In genomic region chr16:35981363-35981821, GRCm38 (mm10) we compare ENCODE assay signal across 7 mouse cellular contexts. TPM values are rescaled to one million over a fixed set of nuclear protein-coding genes. Genes with fewer than 3 reads are reported as not detected.
A peak's percentile ranks its signal among the peaks of the same experiment; 100 is the strongest.
DNase-seq lines count a peak whose midpoint lies in the region; ATAC-seq lines count a peak whose summit lies in the region.

No protein-coding gene starts in this region.

- intact Hi-C loops in left cerebral cortex, postnatal 14 days (cut with DNase I), result no loop called here

- no peak overlapping the region for H3K4me2 ChIP-seq in intestine, embryonic 15.5 days (replicated peaks)

- H3K27me3 ChIP-seq in intestine, embryonic 15.5 days (replicated peaks), result no peaks in the 10 kb centered on the region
- H3K27me3 ChIP-seq in midbrain, embryonic 10.5 days (ENCODE audit: low read depth, poor library complexity, severe bottlenecking), result no peaks in the 10 kb centered on the region

- H3K9me3 ChIP-seq in intestine, embryonic 15.5 days, result no peaks in the 10 kb centered on the region
- peaks cover 3% of the 10 kb centered on the region for H3K9me3 ChIP-seq in midbrain, embryonic 10.5 days (replicated peaks)

- H3K4me1 ChIP-seq in intestine, embryonic 15.5 days (replicated peaks), result peaks cover 5% of the 10 kb centered on the region; the same call in 1 of the 2 replicates
- peaks cover 16% of the 10 kb centered on the region for H3K4me1 ChIP-seq in midbrain, embryonic 10.5 days

- ATAC-seq in activated CD4-positive, CD25-positive, alpha-beta regulatory T cell, adult 4 months, result peak; percentile 53
- ATAC-seq in intestine, embryonic 15.5 days, result peak; percentile 84

- no peak overlapping the region for H3K4me3 ChIP-seq in intestine, embryonic 15.5 days (replicated peaks)
- no peak overlapping the region for H3K4me3 ChIP-seq in midbrain, embryonic 10.5 days

- no peak overlapping the region for H3K9ac ChIP-seq in intestine, embryonic 15.5 days

- H3K36me3 ChIP-seq in intestine, embryonic 15.5 days, result no peaks in the 10 kb centered on the region
- H3K36me3 ChIP-seq in midbrain, embryonic 10.5 days, result no peaks in the 10 kb centered on the region

- no peak overlapping the region for H3K27ac ChIP-seq in intestine, embryonic 15.5 days
- H3K27ac ChIP-seq in midbrain, embryonic 10.5 days (replicated peaks), result no peak overlapping the region

- WGBS in intestine, embryonic 15.5 days, result 51% methylated on average over 19 of the region's 19 CpGs
- WGBS in midbrain, embryonic 10.5 days, result 51% methylated on average over 19 of the region's 19 CpGs

- DNase-seq in embryo, embryonic 10 days (ENCODE audit: low spot score), result peak; percentile 100
- peak; percentile 97 for DNase-seq in gastrocnemius, postnatal 25 days
- DNase-seq in left cerebral cortex, postnatal 14 days (ENCODE audit: low spot score in 2 of 2), result peak; percentile 100
- peak; percentile 100 for DNase-seq in midbrain, embryonic 10.5 days (ENCODE audit: low spot score)
- peak; percentile 100 for DNase-seq in right cerebral cortex, postnatal 4 days

RNA-seq across cellular contexts. Expression of gene Kpna1, which starts 2.8 kb away (rescaled TPM):
- 10 to 100 TPM; 39.4 to 45.3 TPM for polyA plus RNA-seq in activated CD4-positive, CD25-positive, alpha-beta regulatory T cell, adult 4 months (2017; shearing (Covaris generic))
- total RNA-seq in gastrocnemius, postnatal 25 days (2021), result 100 to 1,000 TPM; 142 TPM
- 34.9 and 40.2 TPM in 2 replicates for polyA plus RNA-seq in intestine, embryonic 15.5 days (2015; fragmentation: Nextera tagmentation; extraction: Ambion mirVana)
- total RNA-seq in left cerebral cortex, postnatal 14 days (2021), result 100 to 1,000 TPM; 119 to 122 TPM
- 76.4 and 77.0 TPM in 2 replicates for polyA plus RNA-seq in midbrain, embryonic 10.5 days (2016; fragmentation: Nextera tagmentation; extraction: Ambion mirVana)

RNA-seq across cellular contexts. Expression of gene Dtx3l, which starts 42.4 kb away (rescaled TPM):
- 10 to 100 TPM; 61.6 to 62.8 TPM for polyA plus RNA-seq in activated CD4-positive, CD25-positive, alpha-beta regulatory T cell, adult 4 months (2017; shearing (Covaris generic))
- total RNA-seq in gastrocnemius, postnatal 25 days (2021), result 1 to 10 TPM; 3.2 to 4.2 TPM
- polyA plus RNA-seq in intestine, embryonic 15.5 days (2015; fragmentation: Nextera tagmentation; extraction: Ambion mirVana), result 8.6 TPM in 2 replicates
- 1 to 10 TPM; 2.0 to 2.9 TPM for total RNA-seq in left cerebral cortex, postnatal 14 days (2021)
- polyA plus RNA-seq in midbrain, embryonic 10.5 days (2016; fragmentation: Nextera tagmentation; extraction: Ambion mirVana), result 2.8 and 2.9 TPM in 2 replicates

RNA-seq across cellular contexts. Expression of gene Parp9, which starts 43.1 kb away (rescaled TPM):
- polyA plus RNA-seq in activated CD4-positive, CD25-positive, alpha-beta regulatory T cell, adult 4 months (2017; shearing (Covaris generic)), result 10 to 100 TPM; 83.1 to 86.9 TPM
- total RNA-seq in gastrocnemius, postnatal 25 days (2021), result 1 to 10 TPM; 4.0 to 4.3 TPM
- polyA plus RNA-seq in intestine, embryonic 15.5 days (2015; fragmentation: Nextera tagmentation; extraction: Ambion mirVana), result 12.0 and 14.0 TPM in 2 replicates
- 1 to 10 TPM; 2.1 TPM for total RNA-seq in left cerebral cortex, postnatal 14 days (2021)
- 2.1 and 2.3 TPM in 2 replicates for polyA plus RNA-seq in midbrain, embryonic 10.5 days (2016; fragmentation: Nextera tagmentation; extraction: Ambion mirVana)

RNA-seq across cellular contexts. Expression of gene Wdr5b, which starts 59.6 kb away (rescaled TPM):
- polyA plus RNA-seq in activated CD4-positive, CD25-positive, alpha-beta regulatory T cell, adult 4 months (2017; shearing (Covaris generic)), result 1 to 10 TPM; 6.6 to 7.8 TPM
- total RNA-seq in gastrocnemius, postnatal 25 days (2021), result 1 to 10 TPM; 1.5 to 2.0 TPM
- 7.0 and 7.8 TPM in 2 replicates for polyA plus RNA-seq in intestine, embryonic 15.5 days (2015; fragmentation: Nextera tagmentation; extraction: Ambion mirVana)
- total RNA-seq in left cerebral cortex, postnatal 14 days (2021), result 1 to 10 TPM; 3.6 to 3.9 TPM
- polyA plus RNA-seq in midbrain, embryonic 10.5 days (2016; fragmentation: Nextera tagmentation; extraction: Ambion mirVana), result 8.8 and 10.6 TPM in 2 replicates
